Mouse (Mus musculus): ENCODE data around the gene Apol9b. TPM values are rescaled to one million over a fixed set of nuclear protein-coding genes. Genes with fewer than 3 reads are reported as not detected.

Gene Apol9b
- total RNA-seq, 2 experiments from 2014 or later, result 0.41 TPM; not detected in 1

GRCm38 (mm10) chr15:77748414-77748813 lies 19.6 kb downstream of the Apol9b start:
- DNase-seq, result no peak

GRCm38 (mm10) chr15:77749717-77750116 lies 20.9 kb downstream of the Apol9b start:
- no peak for DNase-seq

GRCm38 (mm10) chr15:77750461-77750860 lies 21.6 kb downstream of the Apol9b start:
- DNase-seq, result peak; percentile 63

GRCm38 (mm10) chr15:77752443-77752842 lies 23.6 kb downstream of the Apol9b start:
- no peak for DNase-seq

GRCm38 (mm10) chr15:77755132-77755531 lies 26.3 kb downstream of the Apol9b start:
- no peak for DNase-seq

- no peak for DNase-seq
These were observed 27.2 kb downstream of the Apol9b start for GRCm38 (mm10) chr15:77756081-77756480.

- peak; percentile 67 for DNase-seq
These were observed 28.0 kb downstream of the Apol9b start, which contains the start of gene Apol8 for GRCm38 (mm10) chr15:77756848-77757247. Gene Apol8, minus strand, starts transcription at chr15:77757003.

- no peak for DNase-seq
These were observed 28.9 kb downstream of the Apol9b start for GRCm38 (mm10) chr15:77757586-77758226.

GRCm38 (mm10) chr15:77760037-77760436 lies 31.2 kb downstream of the Apol9b start:
- no peak for DNase-seq

- DNase-seq, result no peak
These were observed 32.2 kb downstream of the Apol9b start for GRCm38 (mm10) chr15:77761083-77761482.

- peak; percentile 63 for DNase-seq
These were observed 32.9 kb downstream of the Apol9b start for GRCm38 (mm10) chr15:77761561-77762380.

- DNase-seq, result no peak
These were observed 34.2 kb downstream of the Apol9b start for GRCm38 (mm10) chr15:77763050-77763449.

GRCm38 (mm10) chr15:77763702-77764101 lies 34.9 kb downstream of the Apol9b start:
- peak; percentile 47 for DNase-seq

- peak; percentile 76 for DNase-seq
These were observed 35.7 kb downstream of the Apol9b start for GRCm38 (mm10) chr15:77764391-77765006.

GRCm38 (mm10) chr15:77765484-77766093 lies 36.8 kb downstream of the Apol9b start:
- DNase-seq, result no peak

- no peak for DNase-seq
These were observed 38.1 kb downstream of the Apol9b start for GRCm38 (mm10) chr15:77766981-77767380.

GRCm38 (mm10) chr15:77770341-77770740 lies 41.5 kb downstream of the Apol9b start:
- DNase-seq, result no peak

GRCm38 (mm10) chr15:77770942-77771341 lies 42.1 kb downstream of the Apol9b start:
- DNase-seq, result no peak

GRCm38 (mm10) chr15:77773099-77773915 lies 44.5 kb downstream of the Apol9b start:
- DNase-seq, result no peak

- no peak for DNase-seq
These were observed 45.5 kb downstream of the Apol9b start for GRCm38 (mm10) chr15:77774303-77774702.

- DNase-seq, result peak; percentile 90
These were observed 46.5 kb downstream of the Apol9b start for GRCm38 (mm10) chr15:77775186-77775963.
